Mouse (Mus musculus) myocyte (in vitro differentiated cells): Measurements from ENCODE around the gene Dnah9.

ENCODE experiments used
- E2F4 ChIP-seq: IDR thresholded peaks from one replicate; pipeline ENCODE4 v1.6.1; 2011; ENCODE audit warnings: mild to moderate bottlenecking, control low read depth, moderate library complexity; ENCODE audit not compliant: insufficient read depth
- MAX ChIP-seq: IDR thresholded peaks from one replicate; pipeline ENCODE4 v1.6.1; 2011; ENCODE audit warnings: low read depth, mild to moderate bottlenecking, control low read depth
- MYOD1 ChIP-seq, 3 experiments: IDR thresholded peaks; one replicate each; pipeline ENCODE4 v1.6.1; 2011; ENCODE audit warnings: control low read depth in 2 of 3, low read depth in 2 of 3, mild to moderate bottlenecking in 2 of 3, moderate library complexity in 1 of 3; ENCODE audit not compliant: insufficient read length in 2 of 3, control insufficient read depth in 1 of 3
- POLR2A ChIP-seq: IDR thresholded peaks from one replicate; pipeline ENCODE4 v1.6.1; 2011; ENCODE audit warnings: low read depth, mild to moderate bottlenecking, control low read depth, moderate library complexity; ENCODE audit not compliant: insufficient read length
- POLR2AphosphoS2 ChIP-seq: IDR thresholded peaks from one replicate; pipeline ENCODE4 v1.6.1; 2011; ENCODE audit warnings: low read depth, control low read depth; ENCODE audit not compliant: insufficient read length
- TCF3 ChIP-seq: IDR thresholded peaks from one replicate; pipeline ENCODE4 v1.6.1; 2011; ENCODE audit warnings: low read depth, control low read depth; ENCODE audit not compliant: insufficient read length
- USF1 ChIP-seq: IDR thresholded peaks from one replicate; pipeline ENCODE4 v1.6.1; 2011; ENCODE audit warnings: low read depth, mild to moderate bottlenecking, control low read depth, moderate library complexity

GRCm38 (mm10) chr11:65818193-65818592 lies 350.2 kb downstream of the Dnah9 start:
- no peak for TF ChIP-seq POLR2AphosphoS2
- TF ChIP-seq E2F4: no peak
- no peak for TF ChIP-seq TCF3
- no peak for TF ChIP-seq MAX
- TF ChIP-seq MYOD1 (IDR thresholded peaks at IDR 0.05; ENCODE audit: control insufficient read depth in 1 of 3, insufficient read length in 2 of 3, low read depth in 2 of 3): no peak
- TF ChIP-seq POLR2A: no peak
- TF ChIP-seq USF1: no peak
